Mouse (Mus musculus) liver, adult 2 months (tissue): ENCODE results near the gene Hnrnph3.

Source experiments
- CTCF ChIP-seq: fragments of 200-500 bp; IDR thresholded peaks from 2 replicates; pipeline ENCODE4 v1.5.1; 2011; ENCODE audit warnings: low read depth, low read length, control low read depth
- POLR2A ChIP-seq: fragments of 200-500 bp; IDR thresholded peaks from 2 replicates; pipeline ENCODE4 v1.6.1; 2011; ENCODE audit warnings: low read length, control low read depth; ENCODE audit not compliant: insufficient read depth; ENCODE audit errors: extremely low read depth

DNA sequence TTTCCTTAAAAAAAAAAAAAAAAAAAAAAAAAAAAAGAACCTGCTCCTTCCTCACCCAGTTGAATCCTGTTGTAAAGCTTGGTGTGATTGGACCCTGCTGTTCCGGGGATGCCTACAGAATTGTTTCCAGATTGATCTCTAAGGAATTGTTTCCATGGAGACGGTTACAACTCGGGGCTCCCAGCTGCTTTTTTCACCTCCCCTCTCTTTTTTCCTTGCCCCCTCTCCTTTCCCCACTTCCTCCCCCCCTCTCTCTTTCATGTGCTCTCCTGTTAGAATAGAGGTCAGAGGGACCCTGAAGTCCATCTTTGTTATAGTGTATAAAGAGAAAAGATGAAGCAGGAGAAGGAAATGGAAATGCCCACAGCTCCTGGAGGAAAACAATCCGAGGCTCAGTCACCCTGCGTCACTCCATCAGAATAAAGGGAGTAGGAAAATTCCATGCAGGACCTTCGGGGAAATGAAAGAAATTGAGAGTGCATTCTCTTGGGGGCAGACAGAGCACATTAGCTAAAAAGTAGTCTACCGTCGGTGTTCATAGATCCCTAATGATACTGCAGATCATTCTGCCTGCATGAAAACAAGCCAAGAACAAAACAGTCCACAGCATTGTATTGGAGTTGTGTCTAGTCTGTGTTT, 2.3 kb upstream of the Hnrnph3 start:
- no peak for TF ChIP-seq CTCF
- no peak for TF ChIP-seq POLR2A
